Mouse (Mus musculus): ENCODE data around the gene Tex26. TPM values are rescaled to one million over a fixed set of nuclear protein-coding genes. Genes with fewer than 3 reads are reported as not detected.

Gene Tex26
- polyA plus RNA-seq, 1 experiment from 2014 or later: 0.54 TPM

- 64% methylated on average over 14 of the region's 14 CpGs for WGBS
Measured at GRCm38 (mm10) chr5:149441646-149442276, 2.3 kb downstream of the Tex26 start.

DNA sequence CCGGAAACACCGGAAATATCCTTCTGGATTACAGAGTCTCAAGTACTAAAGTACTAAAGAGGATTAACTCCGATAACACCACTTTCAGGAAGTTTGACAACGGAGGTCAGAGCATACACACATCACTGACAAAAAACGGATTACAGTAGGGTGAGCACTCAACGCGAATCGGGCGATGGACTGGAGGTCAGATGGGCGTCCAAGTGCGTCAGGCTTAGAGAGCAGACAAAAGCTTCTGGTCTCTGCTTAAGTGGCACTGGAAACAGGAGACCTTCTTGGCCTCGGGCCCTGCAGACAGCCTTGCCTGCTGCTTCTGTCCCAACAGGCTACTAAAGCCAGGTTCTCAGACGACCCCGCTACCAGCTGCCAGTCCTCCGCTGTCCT, 2.8 kb downstream of the Tex26 start:
- no peak overlapping the region for H3K9ac ChIP-seq (ENCODE audit: low read length)
- no peak overlapping the region for H3K4me2 ChIP-seq (ENCODE audit: low read depth, low read length)
- no peaks in the 10 kb centered on the region for H3K9me3 ChIP-seq (replicated peaks; ENCODE audit: control insufficient read depth, low read length)
- no peak overlapping the region for H3K27ac ChIP-seq (ENCODE audit: low read length)
- no peaks in the 10 kb centered on the region for H3K27me3 ChIP-seq (ENCODE audit: control insufficient read depth, insufficient read depth, low read length)
- H3K36me3 ChIP-seq (ENCODE audit: control insufficient read depth, insufficient read depth, low read length): no peaks in the 10 kb centered on the region
- no peak for ATAC-seq (ENCODE audit: insufficient read depth, low FRiP score)
- peaks cover 21% of the 10 kb centered on the region for H3K4me1 ChIP-seq (ENCODE audit: control insufficient read depth, insufficient read depth, low read length)
- no peak overlapping the region for H3K4me3 ChIP-seq (replicated peaks; ENCODE audit: low read length)
- 58% methylated on average over 15 of the region's 15 CpGs for WGBS

More at GRCm38 (mm10) chr5:149441646-149442276, 2.3 kb downstream of the Tex26 start:
- Histone ChIP-seq H3K9ac (ENCODE audit: low read length) (no peak overlapping the region), H3K4me3 (replicated peaks; ENCODE audit: low read length) (no peak overlapping the region), H3K27ac (ENCODE audit: low read length) (no peak overlapping the region), H3K9me3 (replicated peaks; ENCODE audit: control insufficient read depth, low read length) (no peaks in the 10 kb centered on the region), H3K4me1 (ENCODE audit: control insufficient read depth, insufficient read depth, low read length) (peaks cover 21% of the 10 kb centered on the region), H3K4me2 (ENCODE audit: low read depth, low read length) (no peak overlapping the region), H3K27me3 (ENCODE audit: control insufficient read depth, insufficient read depth, low read length) (no peaks in the 10 kb centered on the region), H3K36me3 (ENCODE audit: control insufficient read depth, insufficient read depth, low read length) (no peaks in the 10 kb centered on the region)
- ATAC-seq (ENCODE audit: insufficient read depth, low FRiP score): no peak

- Histone ChIP-seq H3K4me1 (ENCODE audit: control insufficient read depth, insufficient read depth, low read length) (peaks cover 16% of the 10 kb centered on the region), H3K9ac (ENCODE audit: low read length) (no peak overlapping the region), H3K4me3 (replicated peaks; ENCODE audit: low read length) (no peak overlapping the region), H3K27ac (ENCODE audit: low read length) (no peak overlapping the region), H3K27me3 (ENCODE audit: control insufficient read depth, insufficient read depth, low read length) (no peaks in the 10 kb centered on the region), H3K36me3 (ENCODE audit: control insufficient read depth, insufficient read depth, low read length) (no peaks in the 10 kb centered on the region), H3K4me2 (ENCODE audit: low read depth, low read length) (no peak overlapping the region), H3K9me3 (replicated peaks; ENCODE audit: control insufficient read depth, low read length) (no peaks in the 10 kb centered on the region)
- no peak for ATAC-seq (ENCODE audit: insufficient read depth, low FRiP score)
- 56% methylated on average over 4 of the region's 4 CpGs for WGBS
Measured at GRCm38 (mm10) chr5:149444451-149444850, 5.0 kb downstream of the Tex26 start.

- WGBS: 80% methylated on average over 7 of the region's 7 CpGs
- ATAC-seq (ENCODE audit: insufficient read depth, low FRiP score): no peak
Measured at GRCm38 (mm10) chr5:149446495-149446894, 7.0 kb downstream of the Tex26 start.

DNA sequence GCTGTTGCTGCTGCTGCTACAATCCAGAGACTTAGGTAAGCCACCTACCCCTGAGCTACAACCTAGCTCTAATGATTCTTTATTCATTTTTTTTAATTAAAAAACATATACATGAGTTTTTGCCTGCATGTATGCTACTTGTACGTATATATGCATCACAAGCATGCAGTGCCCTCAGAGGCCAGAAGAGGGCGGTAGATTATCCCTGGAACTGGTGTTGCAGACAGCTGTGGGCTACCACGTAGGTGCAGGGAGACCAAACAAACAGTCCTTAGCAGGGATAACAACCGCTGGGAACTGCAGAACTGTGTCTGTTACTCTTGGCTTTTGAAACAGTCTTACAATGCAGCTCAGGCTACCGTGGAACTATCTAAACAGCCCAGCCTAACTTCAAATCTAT, 8.3 kb downstream of the Tex26 start:
- Histone ChIP-seq H3K4me1 (ENCODE audit: control insufficient read depth, insufficient read depth, low read length) (0 out of 2 replicates have a peak, but pooled peaks cover under 1% of the 10 kb centered on the region), H3K36me3 (ENCODE audit: control insufficient read depth, insufficient read depth, low read length) (no peaks in the 10 kb centered on the region), H3K27me3 (ENCODE audit: control insufficient read depth, insufficient read depth, low read length) (no peaks in the 10 kb centered on the region), H3K4me3 (replicated peaks; ENCODE audit: low read length) (no peak overlapping the region), H3K4me2 (ENCODE audit: low read depth, low read length) (no peak overlapping the region), H3K9ac (ENCODE audit: low read length) (no peak overlapping the region), H3K27ac (ENCODE audit: low read length) (no peak overlapping the region), H3K9me3 (replicated peaks; ENCODE audit: control insufficient read depth, low read length) (no peaks in the 10 kb centered on the region)
- 83% methylated on average over 5 of the region's 5 CpGs for WGBS
- ATAC-seq (ENCODE audit: insufficient read depth, low FRiP score): no peak

More at GRCm38 (mm10) chr5:149446495-149446894, 7.0 kb downstream of the Tex26 start:
- peaks cover 7% of the 10 kb centered on the region for H3K4me1 ChIP-seq (ENCODE audit: control insufficient read depth, insufficient read depth, low read length)
- H3K36me3 ChIP-seq (ENCODE audit: control insufficient read depth, insufficient read depth, low read length): no peaks in the 10 kb centered on the region
- H3K4me2 ChIP-seq (ENCODE audit: low read depth, low read length): no peak overlapping the region
- H3K9me3 ChIP-seq (replicated peaks; ENCODE audit: control insufficient read depth, low read length): no peaks in the 10 kb centered on the region
- H3K27me3 ChIP-seq (ENCODE audit: control insufficient read depth, insufficient read depth, low read length): no peaks in the 10 kb centered on the region
- no peak overlapping the region for H3K4me3 ChIP-seq (replicated peaks; ENCODE audit: low read length)
- H3K9ac ChIP-seq (ENCODE audit: low read length): no peak overlapping the region
- no peak overlapping the region for H3K27ac ChIP-seq (ENCODE audit: low read length)

- no peak overlapping the region for H3K4me3 ChIP-seq (replicated peaks; ENCODE audit: low read length)
- H3K4me1 ChIP-seq (ENCODE audit: control insufficient read depth, insufficient read depth, low read length): no peaks in the 10 kb centered on the region
- no peak for ATAC-seq (ENCODE audit: insufficient read depth, low FRiP score)
- 85% methylated on average over 7 of the region's 7 CpGs for WGBS
- H3K9me3 ChIP-seq (replicated peaks; ENCODE audit: control insufficient read depth, low read length): no peaks in the 10 kb centered on the region
- no peak overlapping the region for H3K27ac ChIP-seq (ENCODE audit: low read length)
- H3K9ac ChIP-seq (ENCODE audit: low read length): no peak overlapping the region
- H3K4me2 ChIP-seq (ENCODE audit: low read depth, low read length): no peak overlapping the region
- H3K27me3 ChIP-seq (ENCODE audit: control insufficient read depth, insufficient read depth, low read length): no peaks in the 10 kb centered on the region
- H3K36me3 ChIP-seq (ENCODE audit: control insufficient read depth, insufficient read depth, low read length): no peaks in the 10 kb centered on the region
Measured at GRCm38 (mm10) chr5:149449406-149449805, 9.9 kb downstream of the Tex26 start.

DNA sequence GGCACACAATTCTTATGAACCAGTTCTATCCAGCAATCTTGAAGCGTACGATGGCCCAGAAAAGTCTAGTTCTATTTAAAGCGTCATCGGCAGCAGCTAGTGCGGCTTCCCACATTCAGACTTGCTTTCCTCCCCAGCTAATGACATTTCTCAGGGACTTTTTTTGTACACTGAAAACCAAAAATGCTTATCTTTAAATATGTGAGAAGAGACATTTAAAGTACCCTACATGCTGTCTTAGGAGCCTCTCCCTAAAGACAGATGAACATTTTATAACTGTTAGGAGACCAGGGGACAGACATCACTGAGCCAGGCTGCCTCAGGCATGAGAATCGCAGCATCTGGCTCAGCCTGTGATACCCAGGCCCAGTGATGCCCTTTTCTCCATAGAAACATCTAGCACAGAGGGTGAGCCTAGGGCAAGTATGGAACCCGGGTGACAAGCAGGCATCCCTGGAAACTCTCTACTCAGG, 11.8 kb downstream of the Tex26 start:
- Histone ChIP-seq H3K9me3 (replicated peaks; ENCODE audit: control insufficient read depth, low read length) (no peaks in the 10 kb centered on the region), H3K36me3 (ENCODE audit: control insufficient read depth, insufficient read depth, low read length) (no peaks in the 10 kb centered on the region), H3K27ac (ENCODE audit: low read length) (no peak overlapping the region), H3K4me2 (ENCODE audit: low read depth, low read length) (no peak overlapping the region), H3K27me3 (ENCODE audit: control insufficient read depth, insufficient read depth, low read length) (no peaks in the 10 kb centered on the region), H3K9ac (ENCODE audit: low read length) (no peak overlapping the region), H3K4me1 (ENCODE audit: control insufficient read depth, insufficient read depth, low read length) (no peaks in the 10 kb centered on the region), H3K4me3 (replicated peaks; ENCODE audit: low read length) (no peak overlapping the region)
- no peak for ATAC-seq (ENCODE audit: insufficient read depth, low FRiP score)
- 69% methylated on average over 7 of the region's 7 CpGs for WGBS

DNA sequence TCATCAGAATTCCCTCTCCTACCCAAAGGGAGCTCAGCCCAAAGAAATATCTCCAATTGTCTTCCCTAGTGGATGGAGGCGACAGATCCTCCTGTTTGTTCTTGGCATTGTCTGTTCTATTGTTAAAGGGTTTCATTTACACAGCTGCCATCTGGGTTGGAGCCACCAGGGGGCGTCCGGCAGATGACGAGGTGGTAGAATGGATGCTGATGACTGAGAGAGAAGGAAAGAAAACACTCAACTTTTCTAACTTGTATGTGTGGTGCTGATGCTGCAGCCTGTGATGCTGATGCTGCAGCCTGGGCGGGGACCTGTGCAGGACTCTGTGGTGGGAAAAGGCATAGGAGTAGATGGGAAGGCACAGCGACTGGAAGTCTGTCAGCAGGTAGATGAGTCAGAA, 14.8 kb downstream of the Tex26 start:
- Histone ChIP-seq H3K27ac (ENCODE audit: low read length) (no peak overlapping the region), H3K4me3 (replicated peaks; ENCODE audit: low read length) (no peak overlapping the region), H3K9ac (ENCODE audit: low read length) (no peak overlapping the region), H3K36me3 (ENCODE audit: control insufficient read depth, insufficient read depth, low read length) (no peaks in the 10 kb centered on the region), H3K9me3 (replicated peaks; ENCODE audit: control insufficient read depth, low read length) (no peaks in the 10 kb centered on the region), H3K4me1 (ENCODE audit: control insufficient read depth, insufficient read depth, low read length) (0 out of 2 replicates have a peak, but pooled peaks cover 3% of the 10 kb centered on the region), H3K27me3 (ENCODE audit: control insufficient read depth, insufficient read depth, low read length) (no peaks in the 10 kb centered on the region), H3K4me2 (ENCODE audit: low read depth, low read length) (no peak overlapping the region)
- ATAC-seq (ENCODE audit: insufficient read depth, low FRiP score): no peak
- 30% methylated on average over 6 of the region's 6 CpGs for WGBS

DNA sequence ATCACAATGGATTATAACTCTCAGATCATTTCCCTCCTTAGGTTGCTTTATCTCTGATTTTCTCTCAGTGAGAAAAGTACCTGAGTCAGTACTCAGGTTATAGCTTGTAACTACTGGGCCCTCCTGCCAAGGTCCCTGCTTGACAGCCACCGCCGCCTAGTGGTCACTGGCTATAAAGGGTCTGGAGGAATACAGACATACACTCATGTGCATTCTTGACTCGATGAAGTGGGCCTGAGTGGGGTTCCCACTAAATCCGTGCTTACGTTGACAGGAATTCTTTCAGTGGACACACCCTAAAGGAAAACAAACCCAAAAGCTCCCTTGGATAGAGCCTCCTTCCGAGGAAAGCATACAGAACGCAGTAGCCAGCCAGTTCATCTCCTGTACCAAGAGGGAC, 17.1 kb downstream of the Tex26 start:
- Histone ChIP-seq H3K27me3 (ENCODE audit: control insufficient read depth, insufficient read depth, low read length) (no peaks in the 10 kb centered on the region), H3K4me1 (ENCODE audit: control insufficient read depth, insufficient read depth, low read length) (0 out of 2 replicates have a peak, but pooled peaks cover 3% of the 10 kb centered on the region)
- WGBS: 73% methylated on average over 7 of the region's 7 CpGs

More for the DNA sequence above, 17.1 kb downstream of the Tex26 start:
- no peaks in the 10 kb centered on the region for H3K36me3 ChIP-seq (ENCODE audit: control insufficient read depth, insufficient read depth, low read length)
- H3K4me3 ChIP-seq (replicated peaks; ENCODE audit: low read length): no peak overlapping the region
- ATAC-seq (ENCODE audit: insufficient read depth, low FRiP score): no peak
- H3K9me3 ChIP-seq (replicated peaks; ENCODE audit: control insufficient read depth, low read length): no peaks in the 10 kb centered on the region
- H3K4me2 ChIP-seq (ENCODE audit: low read depth, low read length): no peak overlapping the region
- H3K27ac ChIP-seq (ENCODE audit: low read length): no peak overlapping the region
- H3K9ac ChIP-seq (ENCODE audit: low read length): no peak overlapping the region

Measured in stomach, embryonic 16.5 days (tissue).